Mouse (Mus musculus) heart, postnatal 0 days (tissue): ENCODE data around the gene Ak7.

Experiments used
- CTCF ChIP-seq: IDR thresholded peaks from 2 replicates; pipeline ENCODE4 v1.5.1; 2016; ENCODE audit warnings: antibody characterized with exemption, control low read depth, low read depth
- EP300 ChIP-seq: IDR thresholded peaks from 2 replicates; pipeline ENCODE4 v1.6.1; 2016; ENCODE audit warnings: antibody characterized with exemption, low read depth

GRCm38 (mm10) chr12:105739656-105740055, 33.9 kb downstream of the Ak7 start:
- no peak for TF ChIP-seq CTCF
- TF ChIP-seq EP300: no peak
